Mouse (Mus musculus) cortical plate, adult 2 months (tissue): Measurements from ENCODE around the gene Tvp23a. TPM values are rescaled to one million over a fixed set of nuclear protein-coding genes. Genes with fewer than 3 reads are reported as not detected.
A peak's percentile ranks its signal among the peaks of the same experiment; 100 is the strongest.

Experiments
- H3K27ac ChIP-seq: fragments of 200-500 bp; 2 replicates; pipeline ENCODE4 v1.5.1; 2012; ENCODE audit warnings: low read length, control low read depth, inconsistent platforms; ENCODE audit not compliant: insufficient read depth
- H3K4me1 ChIP-seq: fragments of 200-500 bp; 2 replicates; pipeline ENCODE4 v1.6.1; 2011; ENCODE audit warnings: low read length; ENCODE audit not compliant: control insufficient read depth, insufficient read depth
- H3K4me3 ChIP-seq: fragments of 200-500 bp; 2 replicates; pipeline ENCODE4 v1.5.1; 2011; ENCODE audit warnings: mild to moderate bottlenecking, low read length, control low read depth; ENCODE audit not compliant: insufficient read depth
- CTCF ChIP-seq: fragments of 200-500 bp; IDR thresholded peaks from 2 replicates; pipeline ENCODE4 v1.5.1; 2011; ENCODE audit warnings: mild to moderate bottlenecking, control low read depth, low read length; ENCODE audit not compliant: insufficient read depth; ENCODE audit errors: extremely low read depth
- POLR2A ChIP-seq: fragments of 200-500 bp; IDR thresholded peaks from 2 replicates; pipeline ENCODE4 v1.6.1; 2011; ENCODE audit warnings: mild to moderate bottlenecking, low read length, control low read depth; ENCODE audit not compliant: insufficient read depth; ENCODE audit errors: extremely low read depth
- polyA plus RNA-seq: library from polyadenylated mRNA; depleted of rRNA; stranded (reverse); fragments of >200 nt; gene quantifications from 2 replicates; pipeline ENCODE4 v1.2.3, GENCODE M21; 2012

Gene Tvp23a
- polyA plus RNA-seq, 1 experiment, result 30.5 TPM

DNA sequence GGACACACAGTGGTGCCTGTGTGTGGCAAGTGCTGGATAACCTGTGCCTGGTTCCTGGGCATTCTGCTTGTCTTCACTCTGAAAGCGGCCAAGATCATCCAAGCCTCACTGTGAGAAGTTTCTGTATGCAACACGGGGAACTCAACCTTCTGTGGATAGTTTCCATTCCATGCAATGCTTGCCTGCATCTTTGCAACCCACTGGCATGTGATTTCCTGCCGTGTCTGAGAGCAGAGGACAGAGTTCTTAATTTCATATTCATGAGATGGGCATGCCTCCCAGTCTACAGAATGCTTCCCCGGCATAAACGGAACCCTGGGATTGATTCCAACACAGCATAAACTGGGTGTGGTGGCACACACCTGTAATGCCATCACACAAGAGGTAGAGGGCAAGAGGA lies 9.1 kb downstream of the Tvp23a start:
- Histone ChIP-seq H3K27ac (no peak overlapping the region), H3K4me1 (peaks cover 3% of the 10 kb centered on the region; the same call in 1 of the 2 replicates), H3K4me3 (no peak overlapping the region)
- TF ChIP-seq CTCF, result no peak
- TF ChIP-seq POLR2A, result no peak

DNA sequence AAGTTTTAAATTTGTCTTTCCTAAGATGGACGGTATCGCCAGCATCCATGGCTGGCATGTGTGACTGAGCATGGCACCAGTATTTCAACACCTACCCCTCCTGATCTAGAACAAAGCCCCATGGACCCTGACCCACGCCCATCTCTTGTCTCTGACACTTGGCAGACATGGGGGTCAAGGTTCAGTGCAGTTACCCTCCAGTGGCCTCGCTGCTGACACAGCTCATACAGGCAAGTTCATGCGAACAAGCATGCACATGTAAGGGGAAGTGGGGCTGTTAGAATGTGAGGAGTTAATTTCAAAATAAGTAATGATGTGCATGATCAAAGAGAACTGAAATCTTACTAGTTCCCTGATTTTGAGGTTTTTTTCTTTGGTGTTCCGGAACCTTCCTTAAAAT lies 11.0 kb downstream of the Tvp23a start:
- no peak overlapping the region for H3K27ac ChIP-seq
- TF ChIP-seq CTCF, result no peak
- no peak for TF ChIP-seq POLR2A
- H3K4me3 ChIP-seq, result no peak overlapping the region
- H3K4me1 ChIP-seq, result peaks cover 5% of the 10 kb centered on the region

DNA sequence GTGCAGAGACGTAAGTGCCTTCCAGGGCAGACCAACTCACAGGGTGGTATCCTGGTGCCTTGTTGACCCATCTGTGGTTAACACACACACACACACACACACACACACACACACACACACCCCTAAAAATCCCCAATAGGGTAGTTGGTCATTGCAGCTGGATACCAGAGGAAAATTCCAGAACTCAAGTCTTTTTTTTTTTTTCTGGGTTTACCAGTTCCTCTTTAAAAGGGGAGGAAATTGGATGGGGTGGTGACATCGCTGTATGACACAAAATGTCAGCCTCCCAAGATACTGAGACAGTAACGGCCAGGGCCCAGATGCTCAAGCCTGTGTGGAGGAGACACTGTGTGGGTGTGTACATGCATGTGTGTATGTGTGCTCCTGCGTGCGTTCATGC lies 13.8 kb downstream of the Tvp23a start:
- Histone ChIP-seq H3K27ac (no peak overlapping the region), H3K4me1 (peaks cover 3% of the 10 kb centered on the region; the same call in 1 of the 2 replicates), H3K4me3 (no peak overlapping the region)
- TF ChIP-seq POLR2A (no peak), CTCF (no peak)

DNA sequence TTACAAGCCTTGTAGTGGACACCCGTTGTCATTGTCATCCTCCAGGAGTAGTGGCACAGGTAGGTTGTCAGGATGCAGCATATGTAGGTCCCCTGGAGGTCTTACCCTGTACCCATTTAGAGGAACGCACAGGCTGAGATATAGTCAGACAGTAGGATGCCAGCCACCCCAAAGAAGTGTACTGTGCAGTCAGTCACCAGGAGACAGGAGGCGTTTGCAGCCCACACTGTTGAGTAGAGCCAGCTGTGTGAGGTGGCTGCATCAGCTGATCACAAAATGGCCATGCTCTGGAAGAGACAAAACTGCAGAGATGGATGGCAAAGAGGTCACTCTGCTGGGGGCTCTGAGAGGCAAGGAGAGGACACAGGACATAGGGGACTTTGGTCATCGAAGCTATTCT lies 14.8 kb downstream of the Tvp23a start:
- Histone ChIP-seq H3K27ac (no peak overlapping the region), H3K4me3 (no peak overlapping the region), H3K4me1 (peaks cover 3% of the 10 kb centered on the region; the same call in 1 of the 2 replicates)
- no peak for TF ChIP-seq CTCF
- TF ChIP-seq POLR2A, result no peak

DNA sequence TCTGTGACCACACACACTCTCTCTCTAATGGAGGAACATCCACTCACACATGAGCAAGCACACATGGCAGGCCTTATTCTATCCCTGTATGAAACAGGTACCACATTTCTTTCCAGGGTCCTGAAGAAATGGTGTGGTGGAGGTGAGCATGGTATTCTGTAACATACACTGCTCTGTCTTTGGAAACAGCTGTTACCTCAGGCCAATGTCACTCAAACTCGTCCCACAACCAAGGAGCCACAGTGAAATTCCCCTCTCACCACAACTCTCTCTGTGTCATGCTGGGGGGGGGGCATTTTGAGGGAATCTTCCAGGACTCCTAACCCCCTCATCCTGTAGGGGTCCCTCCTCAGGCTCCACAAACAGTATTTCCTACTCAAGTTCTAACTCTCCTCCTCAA lies 15.3 kb downstream of the Tvp23a start:
- peaks cover 3% of the 10 kb centered on the region; the same call in 1 of the 2 replicates for H3K4me1 ChIP-seq
- H3K4me3 ChIP-seq, result no peak overlapping the region
- H3K27ac ChIP-seq, result no peak overlapping the region
- TF ChIP-seq CTCF (no peak), POLR2A (no peak)

DNA sequence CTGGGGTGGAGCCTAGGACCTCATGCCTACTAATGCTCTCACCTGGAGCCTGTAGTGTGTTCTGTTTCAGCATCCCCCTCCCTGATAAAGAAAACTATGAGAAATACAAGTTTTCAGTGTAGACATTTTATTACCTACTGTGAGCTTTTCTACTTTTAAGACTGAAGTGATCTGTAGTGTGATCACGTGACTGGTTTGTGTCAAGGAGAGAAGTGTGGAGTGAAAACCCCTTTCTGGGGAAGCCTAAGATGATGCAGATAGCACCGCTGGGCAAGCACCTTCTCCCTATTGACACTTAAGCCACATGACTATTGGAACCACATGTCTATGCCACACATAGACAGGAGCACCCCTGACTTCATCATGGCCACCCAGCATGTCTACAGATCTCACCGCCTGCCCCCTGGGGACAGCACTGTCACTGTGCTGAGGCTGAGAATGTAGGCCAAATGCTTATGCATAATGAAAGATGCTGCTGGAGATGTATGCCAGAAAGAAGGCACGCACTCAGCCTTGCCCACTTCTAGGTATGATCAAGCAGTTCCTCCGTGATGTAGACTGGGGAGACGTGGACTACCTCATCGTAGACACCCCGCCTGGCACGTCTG lies 26.6 kb downstream of the Tvp23a start:
- TF ChIP-seq POLR2A (no peak), CTCF (no peak)
- H3K4me1 ChIP-seq, result no peaks in the 10 kb centered on the region
- H3K4me3 ChIP-seq, result no peak overlapping the region
- no peak overlapping the region for H3K27ac ChIP-seq

DNA sequence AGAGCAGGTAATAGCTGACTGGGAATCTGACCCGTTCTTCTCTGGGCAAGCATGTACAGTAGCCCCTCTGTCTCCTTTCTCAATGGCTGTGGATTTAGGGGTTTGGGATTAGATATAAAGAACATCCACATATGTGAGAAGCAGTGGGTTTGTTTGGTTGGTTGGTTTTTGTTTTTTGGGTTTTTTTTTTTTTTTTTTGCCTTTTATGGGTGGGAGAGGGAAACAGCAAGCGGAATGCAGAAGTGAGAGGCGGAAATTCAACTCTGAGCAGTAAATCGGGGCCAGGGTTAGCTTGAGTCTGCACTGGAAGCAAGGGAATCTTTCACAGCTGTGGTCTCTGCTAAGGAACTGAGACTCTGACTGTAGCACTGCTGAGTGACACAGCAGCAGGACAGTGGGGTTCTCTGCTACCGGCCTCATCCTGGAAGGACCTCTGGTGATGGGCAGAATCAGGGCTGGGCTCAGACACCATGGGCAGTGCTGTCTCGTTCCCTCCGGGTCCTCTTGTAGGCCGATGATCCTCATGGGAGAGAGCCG lies 29.4 kb downstream of the Tvp23a start:
- no peak for TF ChIP-seq POLR2A
- TF ChIP-seq CTCF, result no peak
- Histone ChIP-seq H3K4me1 (no peaks in the 10 kb centered on the region), H3K27ac (no peak overlapping the region), H3K4me3 (no peak overlapping the region)

DNA sequence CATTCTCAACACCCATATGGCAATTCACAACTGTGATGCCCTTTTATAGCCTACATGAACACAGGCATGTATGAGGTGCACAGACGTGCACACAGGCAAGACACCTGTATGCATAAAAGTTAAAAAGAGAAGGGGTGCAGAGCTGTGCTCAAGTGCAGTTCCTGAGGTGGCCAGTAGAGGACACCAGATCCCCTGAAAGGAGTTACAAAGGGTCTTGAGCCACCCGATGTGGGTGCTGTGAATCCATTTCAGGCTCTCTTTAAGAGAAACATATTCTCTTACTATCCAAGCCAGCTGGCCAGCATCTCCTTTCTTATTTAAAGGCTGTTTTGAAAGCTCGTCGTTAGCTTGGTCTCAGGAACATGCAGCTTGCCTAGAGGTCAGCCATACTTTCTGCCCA lies 30.3 kb downstream of the Tvp23a start:
- Histone ChIP-seq H3K4me1 (no peaks in the 10 kb centered on the region; the same call in 1 of the 2 replicates), H3K4me3 (no peak overlapping the region), H3K27ac (no peak overlapping the region)
- no peak for TF ChIP-seq POLR2A
- peak; percentile 44 for TF ChIP-seq CTCF

DNA sequence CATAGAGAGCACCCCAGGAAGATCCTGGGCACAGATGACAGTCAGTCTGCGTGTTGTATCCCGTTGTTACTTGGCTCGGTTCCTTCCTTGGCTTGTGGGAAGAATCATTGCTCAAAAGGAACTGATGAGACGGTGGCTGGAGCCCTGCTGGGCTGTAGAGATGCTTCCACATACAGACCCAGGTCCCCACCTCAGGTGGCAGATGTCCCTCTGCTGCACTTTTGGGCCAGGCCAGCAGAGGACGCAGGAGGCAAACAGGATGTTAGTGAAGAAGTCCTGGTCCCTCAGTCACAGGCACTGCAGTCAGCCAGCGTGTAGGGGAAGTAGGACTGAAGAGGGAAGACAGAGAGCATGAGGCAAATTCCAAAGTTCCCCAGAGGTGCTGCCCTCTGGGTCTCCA lies 31.2 kb downstream of the Tvp23a start:
- no peak overlapping the region for H3K4me3 ChIP-seq
- H3K27ac ChIP-seq, result no peak overlapping the region
- TF ChIP-seq POLR2A (no peak), CTCF (peak; percentile 57)

DNA sequence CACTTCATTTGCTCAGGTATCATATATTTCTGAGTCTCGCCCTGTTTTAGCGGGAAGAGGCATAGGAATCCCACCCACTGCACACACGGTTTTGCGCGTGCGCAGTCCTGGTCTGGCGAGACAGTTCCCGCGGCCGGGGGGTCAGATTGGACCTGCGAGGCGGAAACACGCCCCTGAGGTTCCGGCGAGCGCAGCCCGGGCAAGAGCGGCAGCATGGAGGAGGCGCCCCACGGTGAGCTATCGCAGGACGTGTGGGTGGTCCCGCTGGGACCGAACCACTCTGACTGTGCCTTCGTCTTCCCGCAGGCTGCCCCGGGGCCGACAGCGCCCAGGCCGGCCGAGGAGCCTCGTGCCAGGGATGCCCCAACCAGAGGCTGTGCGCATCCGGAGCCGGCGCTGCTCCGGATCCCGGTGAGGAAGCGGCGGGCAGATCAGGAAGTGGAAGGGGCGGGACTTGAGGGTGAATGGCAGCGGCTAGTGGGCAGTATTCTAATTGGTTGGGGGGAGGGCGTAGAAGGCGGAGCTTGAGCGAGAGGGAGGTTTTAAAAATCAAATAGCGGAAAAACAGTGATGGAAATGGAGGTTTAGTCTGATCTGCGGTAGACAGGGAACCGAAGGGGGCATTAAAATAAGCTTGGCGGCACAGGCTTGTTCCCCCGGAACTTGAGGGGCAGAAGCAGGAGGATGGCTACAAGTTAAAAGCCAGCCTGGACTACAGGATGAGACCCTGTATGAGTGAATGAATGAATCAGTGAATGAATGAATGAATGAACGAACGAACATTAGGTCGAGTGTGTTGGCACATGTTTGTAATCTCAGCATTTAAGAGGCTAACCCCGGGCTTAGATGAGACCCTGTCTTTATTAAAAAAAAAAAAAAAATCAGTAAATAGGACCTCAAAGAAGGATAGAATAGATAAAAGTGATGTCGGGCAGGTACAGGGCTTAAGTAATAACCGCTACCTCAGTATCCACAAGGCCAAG lies 35.1 kb downstream of the Tvp23a start, which contains the start of gene Nubp1:
Gene Nubp1 (plus strand): TSS at position 185 of the 983 bp plus-strand sequence.
- H3K27ac ChIP-seq, result peak within 1 kb of the TSS; percentile 73; the same call in 1 of the 2 replicates
- H3K4me3 ChIP-seq, result peak within 1 kb of the TSS; percentile 64
- TF ChIP-seq CTCF (no peak), POLR2A (peak; percentile 66)
- H3K4me1 ChIP-seq, result no peaks in the 10 kb centered on the region; the same call in 1 of the 2 replicates

More for the DNA sequence above, 31.2 kb downstream of the Tvp23a start:
- no peaks in the 10 kb centered on the region; the same call in 1 of the 2 replicates for H3K4me1 ChIP-seq
